Mouse (Mus musculus): ENCODE measurements around the gene Alas2. TPM values are rescaled to one million over a fixed set of nuclear protein-coding genes. Genes with fewer than 3 reads are reported as not detected.

Alas2 gene
- polyA plus RNA-seq, 1 experiment from 2014 or later: 31.1 TPM

DNA sequence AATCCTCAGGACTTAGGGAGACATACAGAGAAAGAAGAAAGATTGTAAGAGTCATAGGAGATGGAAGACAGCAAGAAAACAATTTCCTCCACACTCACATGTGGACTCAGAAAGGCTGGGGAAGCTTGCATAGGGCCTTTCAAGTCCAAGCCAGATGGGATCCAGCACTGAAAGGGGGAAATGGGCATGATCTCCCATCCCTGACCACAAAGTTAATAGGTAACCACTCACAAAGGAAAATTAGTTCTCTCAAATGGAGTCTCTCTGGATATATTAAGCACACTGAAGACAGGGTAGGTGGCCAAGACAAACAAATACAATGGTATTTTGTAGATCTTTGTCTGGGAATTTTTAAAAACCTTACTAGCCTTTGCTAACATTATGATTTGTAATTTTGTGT is 34.7 kb downstream of the Alas2 start:
- Histone ChIP-seq H3K27me3 (replicated peaks) (no peaks in the 10 kb centered on the region), H3K4me3 (no peak overlapping the region), H3K27ac (no peak overlapping the region), H3K4me1 (no peaks in the 10 kb centered on the region), H3K4me2 (replicated peaks) (no peak overlapping the region), H3K9me3 (no peaks in the 10 kb centered on the region), H3K36me3 (peaks cover 23% of the 10 kb centered on the region), H3K9ac (no peak overlapping the region)
- no peak for ATAC-seq (ENCODE audit: low FRiP score, low read depth)

DNA sequence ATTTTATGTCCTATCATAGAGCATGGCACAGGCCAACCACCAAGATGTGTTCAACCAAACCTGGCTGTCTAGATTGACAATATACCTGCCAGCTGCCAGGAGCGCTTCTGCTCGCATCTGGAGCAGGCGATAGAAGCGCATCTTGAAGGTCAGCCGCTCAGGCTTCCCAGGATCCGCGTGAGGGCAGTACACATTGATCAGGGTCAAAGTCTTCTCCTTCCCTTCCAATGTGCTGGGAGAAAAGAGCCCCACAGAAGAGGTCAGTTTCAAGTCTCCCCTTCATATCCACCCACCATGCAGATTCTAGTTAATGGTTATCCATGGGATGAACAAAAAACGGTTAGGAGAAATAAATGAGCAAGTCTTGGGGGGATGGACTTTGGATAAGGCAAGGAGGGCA is 37.9 kb downstream of the Alas2 start:
- no peak for ATAC-seq (ENCODE audit: low FRiP score, low read depth)
- Histone ChIP-seq H3K27ac (no peak overlapping the region), H3K36me3 (peaks cover 23% of the 10 kb centered on the region), H3K27me3 (replicated peaks) (no peaks in the 10 kb centered on the region), H3K9ac (no peak overlapping the region), H3K9me3 (no peaks in the 10 kb centered on the region), H3K4me2 (replicated peaks) (no peak overlapping the region), H3K4me1 (no peaks in the 10 kb centered on the region), H3K4me3 (no peak overlapping the region)
- 94% methylated on average over 8 of the region's 8 CpGs for WGBS

DNA sequence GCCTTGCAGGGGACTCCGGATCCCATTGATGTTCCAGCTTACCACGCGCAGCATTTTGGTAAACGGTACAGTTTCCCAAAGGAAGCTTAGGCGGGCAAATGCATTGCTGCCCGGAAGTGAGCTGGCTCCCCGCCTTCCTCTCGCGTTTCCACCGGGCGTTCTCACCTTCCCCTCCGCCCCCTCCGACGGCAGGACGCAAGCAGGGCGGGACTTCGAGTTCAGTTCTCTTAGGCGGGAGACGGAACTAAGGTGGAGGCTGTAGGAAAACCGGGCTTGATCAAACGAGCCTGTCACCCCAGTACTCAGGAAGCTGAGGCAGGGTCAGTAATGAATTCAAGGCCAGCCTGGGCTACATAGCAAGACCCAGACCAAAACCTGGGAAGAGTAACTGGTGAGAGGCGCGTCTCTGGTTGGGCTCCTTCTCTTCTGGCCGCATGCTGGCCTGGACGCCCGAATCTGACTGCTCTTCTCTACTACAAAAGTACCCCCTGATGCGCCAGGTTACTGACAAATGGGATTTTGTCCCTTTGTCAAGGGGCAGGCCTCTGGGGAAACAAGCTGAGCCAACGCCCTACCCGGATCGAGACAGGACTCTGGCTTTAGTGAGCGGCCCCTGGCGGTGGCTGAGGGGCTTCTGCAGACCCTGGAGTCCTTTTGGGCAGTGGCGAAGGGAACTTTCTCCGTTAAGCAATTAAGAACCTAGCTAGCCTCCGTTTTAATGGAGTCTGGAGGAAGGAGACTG is 41.0 kb downstream of the Alas2 start, which contains the start of gene Pfkfb1:
Gene Pfkfb1 (plus strand): TSS at position 207 of the 742 bp plus-strand sequence.
- Histone ChIP-seq H3K4me3 (peak within 1 kb of the TSS; percentile 45), H3K4me1 (no peaks in the 10 kb centered on the region), H3K9me3 (no peaks in the 10 kb centered on the region), H3K27me3 (replicated peaks) (no peaks in the 10 kb centered on the region), H3K36me3 (peaks cover 11% of the 10 kb centered on the region; the same call in 1 of the 2 replicates), H3K27ac (no peak within 1 kb of the TSS), H3K9ac (peak within 1 kb of the TSS; percentile 43), H3K4me2 (replicated peaks) (peak within 1 kb of the TSS; percentile 61)
- 20% methylated on average over 35 of the region's 35 CpGs for WGBS
- ATAC-seq (ENCODE audit: low FRiP score, low read depth): peak; percentile 95

DNA sequence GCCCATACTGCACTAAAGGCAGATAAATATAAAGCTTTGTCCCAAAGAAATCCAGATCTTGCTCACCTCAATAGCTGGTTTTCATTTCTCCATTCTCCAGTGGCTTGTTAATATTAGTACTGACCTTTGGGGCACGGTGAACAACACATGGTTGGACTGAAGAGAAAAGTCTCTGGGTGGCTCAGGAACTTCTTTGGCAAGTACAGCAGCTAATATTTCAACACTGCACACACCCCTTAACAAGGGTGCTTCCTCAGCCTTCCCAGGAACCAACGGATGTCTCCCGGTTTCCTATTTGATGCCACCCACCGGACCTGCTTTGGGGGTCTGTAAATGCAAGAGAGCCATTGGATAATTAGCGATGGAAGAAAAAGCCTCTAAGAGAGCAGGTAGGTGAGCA is 42.5 kb downstream of the Alas2 start, which contains the start of gene Apex2:
Gene Apex2 (minus strand): TSS at position 173 of the 400 bp plus-strand sequence.
- Histone ChIP-seq H3K27ac (no peak within 1 kb of the TSS), H3K4me2 (replicated peaks) (peak within 1 kb of the TSS; percentile 61), H3K9me3 (no peaks in the 10 kb centered on the region), H3K36me3 (peaks cover 7% of the 10 kb centered on the region; the same call in 1 of the 2 replicates), H3K9ac (no peak within 1 kb of the TSS), H3K27me3 (replicated peaks) (no peaks in the 10 kb centered on the region), H3K4me1 (no peaks in the 10 kb centered on the region), H3K4me3 (no peak within 1 kb of the TSS)
- ATAC-seq (ENCODE audit: low FRiP score, low read depth): no peak
- WGBS: 77% methylated on average over 5 of the region's 5 CpGs

DNA sequence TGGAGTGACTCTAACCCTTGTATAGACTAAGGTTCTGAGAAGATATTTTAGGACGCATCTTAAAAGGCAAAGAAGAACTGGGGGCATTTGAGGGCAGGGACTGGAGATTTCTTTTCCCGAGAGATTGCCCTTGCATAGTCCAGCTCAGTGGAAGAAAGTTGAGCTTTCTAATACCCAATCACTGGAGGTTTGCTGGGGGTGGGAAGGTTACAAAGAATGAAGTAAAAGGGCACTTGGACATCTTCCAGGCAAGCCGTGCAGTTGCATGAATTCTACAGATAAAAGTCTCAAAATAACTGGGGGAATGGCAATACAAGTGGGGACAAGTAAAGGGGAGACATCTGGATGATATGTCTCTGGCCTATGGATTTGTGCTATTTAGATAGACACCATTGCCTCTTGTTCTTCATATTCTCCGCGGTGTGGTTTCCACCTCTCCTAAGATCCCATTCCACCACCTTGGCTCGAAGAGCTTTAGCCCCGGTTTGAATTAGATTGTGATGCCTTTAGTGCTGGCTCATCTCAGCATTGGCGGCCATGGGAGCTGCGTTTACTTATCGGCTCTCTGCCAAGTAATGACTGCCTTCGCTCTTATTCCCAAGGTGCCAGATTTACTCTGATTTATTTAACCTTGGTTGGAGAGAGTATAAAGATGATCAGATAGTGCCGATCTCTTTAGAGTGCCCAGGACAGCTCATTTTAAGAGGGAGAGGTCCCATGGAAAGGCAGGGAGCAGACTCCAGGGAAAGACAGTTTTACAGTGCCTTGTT is 46.3 kb downstream of the Alas2 start:
- no peak for ATAC-seq (ENCODE audit: low FRiP score, low read depth)
- WGBS: 91% methylated on average over 12 of the region's 12 CpGs
- Histone ChIP-seq H3K4me3 (no peak overlapping the region), H3K27me3 (replicated peaks) (no peaks in the 10 kb centered on the region), H3K36me3 (no peaks in the 10 kb centered on the region), H3K9me3 (no peaks in the 10 kb centered on the region), H3K4me1 (no peaks in the 10 kb centered on the region), H3K27ac (no peak overlapping the region), H3K4me2 (replicated peaks) (no peak overlapping the region), H3K9ac (no peak overlapping the region)

DNA sequence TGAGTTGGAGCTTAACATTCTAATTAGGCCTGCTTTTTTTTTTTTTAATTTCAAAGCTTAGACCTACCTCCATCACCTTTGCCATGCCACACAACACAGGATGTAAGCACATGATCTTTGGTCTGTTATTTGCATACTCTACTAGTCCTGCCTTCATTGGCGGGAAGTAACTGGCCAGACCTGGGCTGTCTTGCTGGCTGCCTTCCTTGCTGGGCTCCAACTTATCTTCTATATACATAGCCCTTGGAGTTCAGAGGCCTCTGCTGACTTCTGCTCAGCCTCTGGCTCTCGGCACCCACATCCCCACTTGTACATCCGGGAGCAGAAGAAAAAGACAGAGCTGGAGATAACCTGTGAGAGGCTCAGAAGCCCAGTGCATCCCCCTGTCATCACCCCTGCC is 47.0 kb downstream of the Alas2 start:
- H3K4me2 ChIP-seq (replicated peaks): no peak overlapping the region
- no peak overlapping the region for H3K4me3 ChIP-seq
- no peak overlapping the region for H3K9ac ChIP-seq
- no peaks in the 10 kb centered on the region for H3K4me1 ChIP-seq
- no peaks in the 10 kb centered on the region for H3K27me3 ChIP-seq (replicated peaks)
- H3K36me3 ChIP-seq: no peaks in the 10 kb centered on the region
- ATAC-seq (ENCODE audit: low FRiP score, low read depth): no peak
- no peak overlapping the region for H3K27ac ChIP-seq
- no peaks in the 10 kb centered on the region for H3K9me3 ChIP-seq
- WGBS: 92% methylated on average over 3 of the region's 3 CpGs

DNA sequence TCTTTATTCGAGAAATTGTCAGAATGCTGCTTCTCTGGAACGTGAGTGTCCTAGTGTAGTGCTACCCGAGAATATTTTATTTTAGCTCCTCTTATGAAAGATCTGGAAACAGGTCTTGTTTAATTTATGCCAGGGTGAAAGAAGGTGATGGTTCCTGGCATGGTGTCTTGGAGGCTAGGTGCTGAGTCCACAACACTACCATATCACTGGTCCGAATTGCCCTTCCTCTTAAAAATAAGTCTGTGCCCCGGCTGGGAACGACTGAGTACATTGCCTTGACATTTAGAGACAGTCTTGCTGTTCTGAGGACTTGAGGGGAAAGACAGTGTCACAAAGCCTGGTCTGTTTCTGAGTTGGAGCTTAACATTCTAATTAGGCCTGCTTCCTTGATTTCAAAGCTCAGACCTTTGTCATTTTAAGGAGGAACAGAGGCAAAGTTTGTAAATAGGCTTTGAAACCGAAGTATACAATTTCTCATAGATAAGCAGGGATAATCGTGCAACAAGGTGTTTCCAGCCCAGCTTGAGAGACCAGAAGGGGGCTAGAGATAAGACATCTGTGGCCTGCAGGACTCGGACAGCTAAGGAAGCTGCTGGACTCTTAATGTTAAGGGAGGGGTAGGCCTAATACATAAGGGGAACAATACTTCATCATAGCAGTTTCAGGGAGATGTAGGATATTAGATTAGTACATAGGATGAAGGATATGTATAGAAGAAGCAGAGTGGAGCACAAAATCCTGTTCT is 48.0 kb downstream of the Alas2 start:
- no peak overlapping the region for H3K4me3 ChIP-seq
- 81% methylated on average over 9 of the region's 9 CpGs for WGBS
- H3K4me1 ChIP-seq: no peaks in the 10 kb centered on the region
- H3K36me3 ChIP-seq: no peaks in the 10 kb centered on the region
- no peaks in the 10 kb centered on the region for H3K9me3 ChIP-seq
- no peak overlapping the region for H3K9ac ChIP-seq
- H3K4me2 ChIP-seq (replicated peaks): no peak overlapping the region
- H3K27ac ChIP-seq: no peak overlapping the region
- ATAC-seq (ENCODE audit: low FRiP score, low read depth): no peak
- no peaks in the 10 kb centered on the region for H3K27me3 ChIP-seq (replicated peaks)

DNA sequence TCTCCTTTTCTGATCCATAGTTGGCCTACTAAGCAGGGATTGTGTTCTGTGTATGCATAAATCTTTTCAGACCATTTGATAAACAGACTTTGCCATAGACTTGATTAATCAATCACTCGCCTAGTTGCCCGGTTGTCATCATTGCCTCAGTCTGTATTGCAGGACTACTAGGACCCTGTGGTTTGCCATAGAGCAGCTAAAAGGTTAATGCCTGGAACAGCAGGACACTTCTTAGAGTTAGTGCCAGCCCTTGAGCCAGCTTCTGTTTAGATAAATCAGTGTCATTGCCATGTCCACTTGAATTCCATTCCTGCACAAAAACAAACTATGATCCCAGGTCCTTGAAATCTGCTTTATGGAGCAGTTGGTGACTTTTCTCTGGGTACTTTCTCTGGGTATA is 51.7 kb downstream of the Alas2 start:
- Histone ChIP-seq H3K9ac (no peak overlapping the region), H3K4me1 (no peaks in the 10 kb centered on the region), H3K36me3 (no peaks in the 10 kb centered on the region), H3K27me3 (replicated peaks) (no peaks in the 10 kb centered on the region), H3K9me3 (no peaks in the 10 kb centered on the region), H3K27ac (no peak overlapping the region), H3K4me3 (no peak overlapping the region), H3K4me2 (replicated peaks) (no peak overlapping the region)
- 73% methylated on average over 2 of the region's 2 CpGs for WGBS
- ATAC-seq (ENCODE audit: low FRiP score, low read depth): no peak

Small RNA genes within 50 kb of the gene (microRNA-seq; reads per million reads assigned to microRNA genes)
- gene Mir3620: not detected

Other genes with a start within 250 kb of the Alas2 start
- 48.2 and 53.8 TPM in 2 replicates for gene Tmem29, start 88.2 kb upstream of the Alas2 start, polyA plus RNA-seq (2016; fragmentation: Nextera tagmentation; extraction: Ambion mirVana)
- 3.8 and 5.6 TPM in 2 replicates for gene Pfkfb1, start 40.9 kb downstream of the Alas2 start, polyA plus RNA-seq (2016; fragmentation: Nextera tagmentation; extraction: Ambion mirVana)
- gene Apex2, start 42.5 kb downstream of the Alas2 start, polyA plus RNA-seq (2016; fragmentation: Nextera tagmentation; extraction: Ambion mirVana): 21.8 and 24.9 TPM in 2 replicates
- 49.7 and 53.7 TPM in 2 replicates for gene Tro, start 110.2 kb downstream of the Alas2 start, polyA plus RNA-seq (2016; fragmentation: Nextera tagmentation; extraction: Ambion mirVana)

Measured in neural tube, embryonic 12.5 days (tissue).